Mouse (Mus musculus) liver, adult 10 weeks (tissue): ENCODE results near the gene Tmem234. TPM values are rescaled to one million over a fixed set of nuclear protein-coding genes. Genes with fewer than 3 reads are reported as not detected.

Source experiments
- polyA plus RNA-seq: library from polyadenylated mRNA; stranded (reverse); fragments of 350-450 nt; fragmentation: Illumina TruSeq; extraction: RNeasy Lipid Tissue Mini Kit (QIAGEN cat#74804); gene quantifications from one replicate; pipeline ENCODE4 v1.2.3, GENCODE M21; 2014; ENCODE audit warnings: low read depth, low replicate concordance

Tmem234 gene
- polyA plus RNA-seq, result 29.8 TPM

GRCm38 (mm10) chr4:129600233-129601158 lies at the start of gene Tmem234, which contains the start of gene Eif3i:
Gene Tmem234, plus strand, starts transcription at chr4:129600668.
Gene Eif3i, minus strand, starts transcription at chr4:129600648.

DNA sequence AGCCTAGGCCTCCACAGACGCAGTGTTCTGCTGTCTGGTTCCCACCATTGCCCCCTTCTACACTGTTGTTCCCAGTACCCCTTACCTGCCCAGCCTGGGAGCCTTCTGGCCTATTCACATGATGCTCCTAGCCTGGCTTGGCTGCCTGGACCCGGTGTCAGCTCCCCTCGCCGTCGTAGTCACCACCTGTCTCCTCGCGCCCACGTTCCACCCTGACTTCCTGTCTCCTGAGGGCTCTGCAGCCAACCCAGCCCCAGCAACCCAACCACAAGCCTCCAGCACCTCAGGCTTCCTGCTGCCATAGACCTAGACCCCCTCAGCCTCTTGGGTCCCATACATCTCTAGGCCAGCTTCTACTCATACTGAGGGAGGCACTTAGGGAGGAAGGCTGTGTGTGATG lies 27.0 kb upstream of the Tmem234 start, which contains the start of gene Lck:
TSS of gene Lck (minus strand) at position 212 of the 400 bp plus-strand sequence.

GRCm38 (mm10) chr4:129578466-129578865 lies 22.0 kb upstream of the Tmem234 start, which contains the start of gene Fam167b:
Gene Fam167b, minus strand, starts transcription at chr4:129578549.

GRCm38 (mm10) chr4:129614093-129614492 lies 13.6 kb downstream of the Tmem234 start, which contains the start of gene Dcdc2b:
Gene Dcdc2b, minus strand, starts transcription at chr4:129614257.

DNA sequence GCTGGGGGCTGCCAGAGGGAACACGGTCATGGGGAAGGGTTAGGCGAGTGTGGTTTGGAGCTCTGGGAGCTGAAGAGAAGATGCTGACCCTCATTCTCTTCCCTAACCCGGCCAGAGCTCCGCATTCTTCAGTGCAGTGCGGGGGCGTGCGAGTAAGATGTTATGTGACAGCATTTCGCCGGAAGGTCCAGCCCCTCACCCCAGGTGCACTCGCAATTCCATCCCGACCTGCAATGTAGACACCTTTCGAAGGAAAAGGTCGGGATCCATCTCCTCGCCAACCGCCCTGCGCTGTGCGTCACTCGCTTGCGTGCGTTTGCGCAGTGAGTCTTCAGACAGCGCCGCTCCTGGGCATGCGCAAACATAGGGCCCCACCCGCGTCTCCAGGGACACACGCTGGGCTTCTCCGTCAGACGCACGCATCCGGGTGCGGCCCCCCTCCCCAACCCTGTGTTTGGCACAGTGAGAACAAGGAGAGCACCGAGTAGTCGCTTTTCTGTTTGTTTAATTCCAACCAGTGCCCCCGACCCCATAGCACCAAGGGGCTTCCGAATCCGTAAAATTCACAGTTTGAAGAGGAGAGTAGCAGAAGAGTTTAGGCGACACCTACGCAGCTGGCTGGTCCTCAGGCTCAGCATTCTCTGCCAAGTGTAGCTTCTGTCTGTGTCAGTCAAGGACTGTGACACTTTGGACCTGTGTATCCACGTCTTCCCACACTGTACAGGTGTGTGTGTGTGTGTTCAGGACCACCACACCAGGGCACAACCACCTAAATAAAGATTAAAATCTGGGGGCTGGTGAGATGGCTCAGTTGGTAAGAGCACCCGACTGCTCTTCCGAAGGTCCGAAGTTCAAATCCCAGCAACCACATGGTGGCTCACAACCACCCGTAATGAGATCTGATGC lies 18.6 kb downstream of the Tmem234 start, which contains the start of gene Iqcc:
TSS of gene Iqcc (minus strand) at position 314 of the 906 bp plus-strand sequence.

DNA sequence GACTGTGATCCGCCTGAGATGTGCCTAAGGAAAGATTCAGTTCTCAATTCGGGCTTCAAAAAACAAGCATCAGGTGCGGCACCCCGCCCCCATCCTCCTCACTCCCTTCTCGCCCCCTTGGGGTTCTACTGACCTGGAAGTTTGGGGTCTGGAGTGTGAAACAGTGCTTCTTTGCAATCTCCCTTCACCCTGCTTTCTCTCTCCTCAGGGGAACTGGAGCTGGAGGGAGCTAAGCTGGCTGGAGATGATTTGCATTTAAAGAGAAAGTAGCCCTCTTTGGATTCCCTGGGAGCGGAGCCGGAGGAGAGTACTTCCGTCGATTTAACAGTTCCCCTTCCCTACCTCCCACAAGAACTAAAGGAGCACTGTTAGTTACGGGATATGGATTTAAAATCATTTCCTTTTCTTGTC lies 23.2 kb downstream of the Tmem234 start, which contains the start of gene Ccdc28b:
TSS of gene Ccdc28b (minus strand) at position 267 of the 411 bp plus-strand sequence.

GRCm38 (mm10) chr4:129640638-129641467 lies 40.4 kb downstream of the Tmem234 start, which contains the start of gene Txlna:
Gene Txlna, minus strand, starts transcription at chr4:129641065.

GRCm38 (mm10) chr4:129672083-129672877 lies 71.8 kb downstream of the Tmem234 start, which contains the start of gene Kpna6:
Gene Kpna6, minus strand, starts transcription at chr4:129672767.

Other genes starting within 250 kb of the Tmem234 start
- gene Zbtb8a, start 222.6 kb upstream of the Tmem234 start, polyA plus RNA-seq, result 0.58 TPM
- gene Zbtb8b, start 159.8 kb upstream of the Tmem234 start, polyA plus RNA-seq, result not detected
- gene Bsdc1, start 139.1 kb upstream of the Tmem234 start, polyA plus RNA-seq, result 13.3 TPM
- not detected for gene Tssk3, start 109.6 kb upstream of the Tmem234 start, polyA plus RNA-seq
- not detected for gene Fam229a, start 109.5 kb upstream of the Tmem234 start, polyA plus RNA-seq
- 10.8 TPM for gene Marcksl1, start 87.1 kb upstream of the Tmem234 start, polyA plus RNA-seq
- 17.1 TPM for gene Hdac1, start 58.0 kb upstream of the Tmem234 start, polyA plus RNA-seq
- 0.24 TPM for gene Lck, start 27.0 kb upstream of the Tmem234 start, polyA plus RNA-seq
- gene Fam167b, start 22.1 kb upstream of the Tmem234 start, polyA plus RNA-seq, result 0.48 TPM
- 19.5 TPM for gene Eif3i, start within 50 bp of the Tmem234 start, polyA plus RNA-seq
- gene Dcdc2b, start 13.6 kb downstream of the Tmem234 start, polyA plus RNA-seq, result not detected
- gene Iqcc, start 18.4 kb downstream of the Tmem234 start, polyA plus RNA-seq, result 5.0 TPM
- gene Ccdc28b, start 23.3 kb downstream of the Tmem234 start, polyA plus RNA-seq, result 3.7 TPM
- gene Txlna, start 40.4 kb downstream of the Tmem234 start, polyA plus RNA-seq, result 5.4 TPM
- gene Kpna6, start 72.1 kb downstream of the Tmem234 start, polyA plus RNA-seq, result 18.3 TPM
- 0.29 TPM for gene Tmem39b, start 96.2 kb downstream of the Tmem234 start, polyA plus RNA-seq
- 35.8 TPM for gene Khdrbs1, start 141.6 kb downstream of the Tmem234 start, polyA plus RNA-seq
- gene Ptp4a2, start 210.6 kb downstream of the Tmem234 start, polyA plus RNA-seq, result 353 TPM